Mouse (Mus musculus): ENCODE results near the gene Fat3. TPM values are rescaled to one million over a fixed set of nuclear protein-coding genes. Genes with fewer than 3 reads are reported as not detected.

Fat3 gene
- polyA plus RNA-seq, 1 experiment: 42.0 TPM

DNA sequence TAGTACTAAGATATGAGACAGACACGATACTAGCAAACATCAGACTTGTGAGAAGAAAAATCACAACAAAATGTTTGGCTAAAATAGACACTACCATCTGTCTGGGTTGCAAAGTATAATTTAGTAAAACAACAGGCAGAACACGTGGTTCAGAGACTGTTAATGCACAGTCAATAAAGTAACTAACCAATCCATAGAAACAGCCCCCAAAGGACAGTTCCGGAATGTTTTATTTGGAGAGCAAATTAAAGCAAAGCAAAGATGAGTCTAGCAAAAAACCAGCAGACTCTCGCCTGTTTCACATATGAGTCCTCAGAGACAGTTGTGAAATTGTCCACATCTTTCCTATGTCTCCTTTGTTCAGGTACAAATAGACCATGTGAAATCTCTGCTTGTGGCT is 227.0 kb downstream of the Fat3 start:
- DNase-seq (ENCODE audit: low read depth): no peak
- no peak for TF ChIP-seq CTCF (IDR thresholded peaks at IDR 0.05; ENCODE audit: borderline replicate concordance, extremely low read depth, insufficient read depth, insufficient read length)

DNA sequence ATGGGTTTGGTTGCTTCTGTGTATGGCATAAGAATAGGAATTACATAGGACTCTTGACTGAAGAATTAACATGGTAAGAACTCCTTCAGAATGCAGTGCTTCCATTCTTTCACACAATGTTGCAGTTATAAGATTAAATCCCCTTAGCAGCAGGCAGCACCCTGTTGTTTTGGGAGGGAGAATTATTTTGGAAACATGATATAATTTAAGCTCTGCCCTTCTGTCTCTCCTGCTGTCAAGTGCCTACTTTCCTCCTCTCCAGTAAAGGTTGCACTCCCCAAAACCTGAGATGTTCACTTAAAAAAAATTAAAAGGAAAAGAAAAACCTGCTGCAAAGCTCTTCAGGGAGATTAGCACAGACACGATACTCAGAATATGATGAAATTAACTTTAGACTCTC is 228.3 kb downstream of the Fat3 start:
- TF ChIP-seq CTCF (IDR thresholded peaks at IDR 0.05; ENCODE audit: borderline replicate concordance, extremely low read depth, insufficient read depth, insufficient read length): no peak
- no peak for TF ChIP-seq POLR2A (IDR thresholded peaks at IDR 0.05; ENCODE audit: borderline replicate concordance, extremely low read depth, insufficient read depth, insufficient read length, poor library complexity, severe bottlenecking)
- no peak for DNase-seq (ENCODE audit: low read depth)

GRCm38 (mm10) chr9:16270768-16271114 is 230.3 kb downstream of the Fat3 start:
- no peak for DNase-seq (ENCODE audit: low read depth)
- TF ChIP-seq CTCF (IDR thresholded peaks at IDR 0.05; ENCODE audit: borderline replicate concordance, extremely low read depth, insufficient read depth, insufficient read length) (no peak), POLR2A (IDR thresholded peaks at IDR 0.05; ENCODE audit: borderline replicate concordance, extremely low read depth, insufficient read depth, insufficient read length, poor library complexity, severe bottlenecking) (no peak)

GRCm38 (mm10) chr9:16270056-16270767 is 230.9 kb downstream of the Fat3 start:
- peak; percentile 28 for DNase-seq (ENCODE audit: low read depth)
- TF ChIP-seq CTCF (IDR thresholded peaks at IDR 0.05; ENCODE audit: borderline replicate concordance, extremely low read depth, insufficient read depth, insufficient read length) (no peak), POLR2A (IDR thresholded peaks at IDR 0.05; ENCODE audit: borderline replicate concordance, extremely low read depth, insufficient read depth, insufficient read length, poor library complexity, severe bottlenecking) (no peak)

GRCm38 (mm10) chr9:16265519-16265918 is 235.6 kb downstream of the Fat3 start:
- DNase-seq (ENCODE audit: low read depth): peak; percentile 31
- no peak for TF ChIP-seq POLR2A (IDR thresholded peaks at IDR 0.05; ENCODE audit: borderline replicate concordance, extremely low read depth, insufficient read depth, insufficient read length, poor library complexity, severe bottlenecking)
- TF ChIP-seq CTCF (IDR thresholded peaks at IDR 0.05; ENCODE audit: borderline replicate concordance, extremely low read depth, insufficient read depth, insufficient read length): no peak

DNA sequence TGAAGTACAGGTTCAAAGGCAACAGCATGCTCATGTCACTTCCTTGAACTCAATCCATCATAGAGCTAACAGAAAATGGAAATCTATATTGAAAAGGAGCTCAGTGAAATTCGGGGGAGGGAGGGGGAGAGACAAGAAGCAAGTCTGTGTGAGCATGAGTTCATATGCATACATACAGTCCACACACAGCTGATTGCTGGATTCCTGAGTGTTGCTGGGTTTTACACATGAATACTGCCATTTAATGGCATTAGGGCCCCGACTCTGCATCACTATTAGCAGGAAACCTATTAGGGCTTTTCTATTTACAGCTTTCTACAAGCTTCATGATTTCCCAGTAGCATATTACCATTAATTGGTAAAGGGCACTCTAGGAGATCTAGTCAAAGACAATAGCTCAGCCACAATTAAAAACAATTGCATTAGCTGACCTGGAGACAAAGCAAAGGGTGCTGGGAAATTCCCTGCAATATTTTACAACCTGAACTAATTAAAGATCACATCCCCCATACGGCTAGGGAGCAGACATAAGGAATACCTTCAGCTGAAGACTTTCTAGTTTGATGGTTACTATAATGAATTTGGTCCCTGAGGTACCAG is 243.7 kb downstream of the Fat3 start:
- TF ChIP-seq CTCF (IDR thresholded peaks at IDR 0.05; ENCODE audit: borderline replicate concordance, extremely low read depth, insufficient read depth, insufficient read length) (no peak), POLR2A (IDR thresholded peaks at IDR 0.05; ENCODE audit: borderline replicate concordance, extremely low read depth, insufficient read depth, insufficient read length, poor library complexity, severe bottlenecking) (no peak)
- DNase-seq (ENCODE audit: low read depth): peak; percentile 85

- TF ChIP-seq POLR2A (IDR thresholded peaks at IDR 0.05; ENCODE audit: borderline replicate concordance, extremely low read depth, insufficient read depth, insufficient read length, poor library complexity, severe bottlenecking) (no peak), CTCF (IDR thresholded peaks at IDR 0.05; ENCODE audit: borderline replicate concordance, extremely low read depth, insufficient read depth, insufficient read length) (no peak)
- peak; percentile 71 for DNase-seq (ENCODE audit: low read depth)
These were observed 244.4 kb downstream of the Fat3 start for GRCm38 (mm10) chr9:16256577-16257207.

GRCm38 (mm10) chr9:16246741-16247140 is 254.3 kb downstream of the Fat3 start:
- TF ChIP-seq POLR2A (IDR thresholded peaks at IDR 0.05; ENCODE audit: borderline replicate concordance, extremely low read depth, insufficient read depth, insufficient read length, poor library complexity, severe bottlenecking): no peak
- TF ChIP-seq CTCF (IDR thresholded peaks at IDR 0.05; ENCODE audit: borderline replicate concordance, extremely low read depth, insufficient read depth, insufficient read length): no peak
- DNase-seq (ENCODE audit: low read depth): no peak

DNA sequence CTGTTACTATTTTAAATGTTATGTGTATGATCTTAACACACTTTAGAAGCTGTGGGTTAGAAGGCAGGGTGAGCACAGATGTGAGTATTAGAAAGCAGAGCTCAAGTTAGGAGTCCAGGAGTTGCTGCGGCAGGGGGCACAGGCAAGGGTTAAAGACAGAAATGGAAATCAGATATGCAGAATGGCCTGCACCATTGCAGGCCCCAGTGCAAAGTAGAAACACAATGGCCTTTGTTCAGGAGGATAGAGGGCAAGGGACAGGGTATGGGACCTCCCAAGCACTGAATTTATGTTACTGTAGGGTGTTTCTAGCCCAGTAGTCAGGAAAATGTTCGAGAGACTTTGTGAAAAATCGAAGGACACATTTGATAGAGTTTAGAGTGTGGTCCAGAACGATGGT is 269.5 kb downstream of the Fat3 start:
- DNase-seq (ENCODE audit: low read depth): no peak
- TF ChIP-seq POLR2A (IDR thresholded peaks at IDR 0.05; ENCODE audit: borderline replicate concordance, extremely low read depth, insufficient read depth, insufficient read length, poor library complexity, severe bottlenecking): no peak
- no peak for TF ChIP-seq CTCF (IDR thresholded peaks at IDR 0.05; ENCODE audit: borderline replicate concordance, extremely low read depth, insufficient read depth, insufficient read length)

GRCm38 (mm10) chr9:16228919-16229318 is 272.2 kb downstream of the Fat3 start:
- TF ChIP-seq CTCF (IDR thresholded peaks at IDR 0.05; ENCODE audit: borderline replicate concordance, extremely low read depth, insufficient read depth, insufficient read length) (no peak), POLR2A (IDR thresholded peaks at IDR 0.05; ENCODE audit: borderline replicate concordance, extremely low read depth, insufficient read depth, insufficient read length, poor library complexity, severe bottlenecking) (no peak)
- DNase-seq (ENCODE audit: low read depth): no peak

- TF ChIP-seq POLR2A (IDR thresholded peaks at IDR 0.05; ENCODE audit: borderline replicate concordance, extremely low read depth, insufficient read depth, insufficient read length, poor library complexity, severe bottlenecking) (no peak), CTCF (IDR thresholded peaks at IDR 0.05; ENCODE audit: borderline replicate concordance, extremely low read depth, insufficient read depth, insufficient read length) (no peak)
- DNase-seq (ENCODE audit: low read depth): no peak
These were observed 273.7 kb downstream of the Fat3 start for GRCm38 (mm10) chr9:16227398-16227797.

DNA sequence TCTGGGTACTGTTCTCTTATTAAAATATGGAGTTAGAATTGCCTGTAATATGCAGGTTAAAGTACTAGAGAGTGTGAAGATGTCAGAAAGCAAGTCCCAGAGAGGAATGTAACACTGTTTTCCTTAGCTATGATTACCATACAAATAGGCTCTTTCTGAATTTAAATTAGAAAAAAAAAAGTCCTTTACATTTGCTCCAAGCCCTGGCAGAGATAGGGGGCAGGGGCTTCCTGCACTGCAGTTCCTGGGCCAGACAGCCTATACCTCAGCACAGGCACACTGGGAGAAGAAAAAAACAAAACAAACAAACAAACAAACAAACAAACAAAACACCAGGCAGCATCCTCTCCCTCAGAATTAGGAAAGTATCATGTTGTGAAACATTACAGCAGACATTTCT is 274.5 kb downstream of the Fat3 start:
- peak; percentile 43 for DNase-seq (ENCODE audit: low read depth)
- TF ChIP-seq CTCF (IDR thresholded peaks at IDR 0.05; ENCODE audit: borderline replicate concordance, extremely low read depth, insufficient read depth, insufficient read length) (no peak), POLR2A (IDR thresholded peaks at IDR 0.05; ENCODE audit: borderline replicate concordance, extremely low read depth, insufficient read depth, insufficient read length, poor library complexity, severe bottlenecking) (no peak)

Measured in brain, embryonic 14.5 days (tissue).